ENCODE assay signal across 10 mouse cellular contexts in the genomic region with DNA sequence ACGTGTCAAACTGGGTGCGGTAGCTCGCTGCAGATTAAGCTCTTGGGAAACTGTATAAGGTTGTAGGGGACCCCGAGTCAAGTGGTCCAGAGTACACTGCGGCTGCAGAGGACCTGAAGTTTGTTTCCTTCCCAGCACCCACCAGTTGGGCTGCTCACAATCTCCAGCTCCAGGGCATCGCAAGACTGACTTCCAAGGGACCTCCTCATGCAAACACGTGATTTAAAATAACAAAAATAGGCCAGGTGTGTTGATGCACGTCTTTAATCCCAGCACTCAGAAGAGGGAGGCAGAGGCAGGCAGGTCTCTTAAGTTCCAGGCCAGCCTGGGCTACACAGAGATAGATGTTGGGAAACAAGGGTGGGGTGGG. TPM values are rescaled to one million over a fixed set of nuclear protein-coding genes. Genes with fewer than 3 reads are reported as not detected.
DNase-seq lines count a peak whose midpoint lies in the region; ATAC-seq lines count a peak whose summit lies in the region.
"Had no signal": no experiment of that assay in that cellular context is flagged by ENCODE, and none has a peak within 500 bp of the region (broad histone marks: within the 10 kb centered on the region; RNA-seq: fewer than 3 reads in every experiment).

No protein-coding gene starts in this region.

- H3K9ac ChIP-seq in heart, embryonic 12.5 days: no peak overlapping the region
- H3K9ac ChIP-seq in liver, embryonic 11.5 days (ENCODE audit: low read depth, low read length): no peak overlapping the region

- intact Hi-C loops in heart, postnatal 25 days (cut with DNase I): no loop called here

- no peaks in the 10 kb centered on the region for H3K9me3 ChIP-seq in heart, embryonic 12.5 days (replicated peaks)
- peaks cover 4% of the 10 kb centered on the region; the same call in 1 of the 2 replicates for H3K9me3 ChIP-seq in liver, embryonic 11.5 days (ENCODE audit: control insufficient read depth, low read length)
- 0 out of 2 replicates have a peak, but pooled peaks cover 2% of the 10 kb centered on the region for H3K9me3 ChIP-seq in limb, embryonic 10.5 days (replicated peaks)

- peaks cover 63% of the 10 kb centered on the region for H3K4me1 ChIP-seq in heart, embryonic 12.5 days (replicated peaks)
- peaks cover 36% of the 10 kb centered on the region for H3K4me1 ChIP-seq in liver, embryonic 11.5 days (replicated peaks; ENCODE audit: control insufficient read depth, insufficient read depth, low read length)
- peaks cover 52% of the 10 kb centered on the region for H3K4me1 ChIP-seq in limb, embryonic 10.5 days

- H3K27ac ChIP-seq in heart, embryonic 12.5 days (ENCODE audit: poor library complexity, severe bottlenecking): peak overlapping the region; percentile 94
- no peak overlapping the region for H3K27ac ChIP-seq in liver, embryonic 11.5 days (ENCODE audit: low read depth, low read length)
- peak overlapping the region; percentile 93 for H3K27ac ChIP-seq in limb, embryonic 10.5 days

- H3K36me3 ChIP-seq in heart, embryonic 12.5 days: no peaks in the 10 kb centered on the region
- no peaks in the 10 kb centered on the region for H3K36me3 ChIP-seq in liver, embryonic 11.5 days (ENCODE audit: control insufficient read depth, insufficient read depth, low read length)
- no peaks in the 10 kb centered on the region for H3K36me3 ChIP-seq in limb, embryonic 10.5 days

- H3K4me2 ChIP-seq in heart, embryonic 12.5 days: peak overlapping the region; percentile 62
- H3K4me2 ChIP-seq in liver, embryonic 11.5 days: 0 out of 2 replicates have a peak overlapping the region, but pooled peaks have one; percentile 6

- no peak for DNase-seq in heart, postnatal 25 days (ENCODE audit: low spot score)
- no peak for DNase-seq in liver, embryonic 11.5 days (ENCODE audit: low spot score)
- DNase-seq in liver (no peak), ZHBTc4 (ENCODE audit: low read depth, low spot score) (peak; percentile 51)
- no peak for DNase-seq in limb, embryonic 10.5 days (ENCODE audit: low spot score)
- DNase-seq in urinary bladder, postnatal 14 days (ENCODE audit: low spot score): no peak
- DNase-seq in right cerebral cortex, postnatal 14 days: no peak
- DNase-seq: cerebellum, adult 9-10 months; right cerebral cortex, adult 18-20 months had no signal

- no peak for ATAC-seq in heart, embryonic 12.5 days (ENCODE audit: insufficient number of reproducible peaks, low FRiP score)
- ATAC-seq in liver, embryonic 11.5 days (replicated peaks; ENCODE audit: low FRiP score): no peak

- H3K27me3 ChIP-seq in heart, embryonic 12.5 days (replicated peaks): no peaks in the 10 kb centered on the region
- no peaks in the 10 kb centered on the region for H3K27me3 ChIP-seq in liver, embryonic 11.5 days (replicated peaks; ENCODE audit: control insufficient read depth, insufficient read depth, low read length)
- H3K27me3 ChIP-seq in limb, embryonic 10.5 days (ENCODE audit: low read depth, poor library complexity, severe bottlenecking): no peaks in the 10 kb centered on the region

- 29% methylated on average over 8 of the region's 8 CpGs for WGBS in heart, embryonic 12.5 days
- WGBS in liver, embryonic 11.5 days: 48% methylated on average over 8 of the region's 8 CpGs
- WGBS in limb, embryonic 10.5 days: 29% methylated on average over 8 of the region's 8 CpGs

- no peak overlapping the region for H3K4me3 ChIP-seq in heart, embryonic 12.5 days
- H3K4me3 ChIP-seq in liver, embryonic 11.5 days (ENCODE audit: low read depth, low read length): no peak overlapping the region
- peak overlapping the region; percentile 47; the same call in 1 of the 2 replicates for H3K4me3 ChIP-seq in limb, embryonic 10.5 days

RNA-seq across cellular contexts. Expression of a gene that starts 38.7 kb away (rescaled TPM):
- polyA plus RNA-seq in heart, embryonic 12.5 days (2016; fragmentation: Nextera tagmentation; extraction: Ambion mirVana): 25.1 and 27.0 TPM in 2 replicates
- total RNA-seq in heart, postnatal 25 days (2021): 10 to 100 TPM; 22.1 to 32.7 TPM
- polyA plus RNA-seq in liver, embryonic 11.5 days (2014; fragmentation: Nextera tagmentation; extraction: Ambion mirVana): 41.6 and 47.0 TPM in 2 replicates
- 27.4 and 31.0 TPM in 2 replicates for polyA plus RNA-seq in limb, embryonic 10.5 days (2016; fragmentation: Nextera tagmentation; extraction: Ambion mirVana)
